Mouse (Mus musculus) right cerebral cortex, adult 18-20 months (tissue): Measurements from ENCODE around the gene Mapkapk2.

Source experiments
- DNase-seq: peaks from one replicate; pipeline ENCODE4 v3.0.0; 2022; ENCODE audit warnings: mixed read lengths

Mapkapk2 gene

GRCm38 (mm10) chr1:131110525-131111106 is 13.0 kb upstream of the Mapkapk2 start:
- no peak for DNase-seq

GRCm38 (mm10) chr1:131107575-131108308 is 10.1 kb upstream of the Mapkapk2 start:
- DNase-seq, result no peak

GRCm38 (mm10) chr1:131103776-131104424 is 6.3 kb upstream of the Mapkapk2 start:
- DNase-seq, result no peak

DNA sequence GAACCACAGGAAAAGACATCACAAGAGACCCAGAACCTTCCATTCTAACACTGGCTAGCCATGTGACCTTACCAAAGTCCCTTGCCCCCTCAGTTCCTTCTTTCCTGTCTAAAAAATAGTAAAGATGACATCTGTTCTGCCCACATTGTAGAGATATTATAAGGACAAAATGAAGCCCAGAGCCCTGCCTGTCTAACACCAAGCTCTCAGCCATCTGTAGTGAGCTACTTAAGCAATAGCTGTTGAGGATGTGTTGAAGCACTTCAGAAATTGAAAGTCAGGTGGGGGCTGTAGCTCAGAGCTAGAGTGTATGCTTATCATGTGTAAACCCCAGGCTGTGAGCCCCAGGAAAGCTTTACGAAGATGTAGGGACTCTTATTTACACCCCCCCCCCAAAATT is 3.2 kb upstream of the Mapkapk2 start:
- no peak for DNase-seq

GRCm38 (mm10) chr1:131096803-131097699 is 575 bp downstream of the Mapkapk2 start:
- peak; percentile 37 for DNase-seq

DNA sequence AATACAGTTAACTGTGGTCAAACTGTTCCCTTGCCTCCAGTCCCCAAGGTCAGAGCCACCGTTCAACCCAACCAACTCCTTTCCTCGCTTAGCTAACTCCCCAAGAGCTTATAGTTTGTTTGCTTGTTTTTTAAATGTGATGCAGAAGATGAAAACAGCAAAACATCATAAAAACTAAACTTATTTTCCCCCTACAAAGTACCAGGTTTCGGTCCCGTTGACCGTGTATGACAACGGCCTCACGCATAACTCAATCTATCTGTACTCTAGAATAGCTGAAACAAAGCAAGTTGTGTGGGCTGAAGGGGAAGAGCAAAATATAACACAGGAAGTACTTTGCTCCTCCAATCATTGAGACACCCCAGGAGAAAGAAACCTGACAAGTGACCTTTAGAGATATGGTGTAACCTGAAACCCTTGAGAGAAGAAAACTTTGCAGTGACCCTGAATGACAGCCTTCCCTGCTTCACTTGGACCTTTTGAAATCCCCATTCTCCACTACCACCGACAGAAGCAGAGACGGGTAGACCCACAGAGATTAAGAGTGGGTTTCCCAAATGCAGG is 1.4 kb downstream of the Mapkapk2 start:
- no peak for DNase-seq

DNA sequence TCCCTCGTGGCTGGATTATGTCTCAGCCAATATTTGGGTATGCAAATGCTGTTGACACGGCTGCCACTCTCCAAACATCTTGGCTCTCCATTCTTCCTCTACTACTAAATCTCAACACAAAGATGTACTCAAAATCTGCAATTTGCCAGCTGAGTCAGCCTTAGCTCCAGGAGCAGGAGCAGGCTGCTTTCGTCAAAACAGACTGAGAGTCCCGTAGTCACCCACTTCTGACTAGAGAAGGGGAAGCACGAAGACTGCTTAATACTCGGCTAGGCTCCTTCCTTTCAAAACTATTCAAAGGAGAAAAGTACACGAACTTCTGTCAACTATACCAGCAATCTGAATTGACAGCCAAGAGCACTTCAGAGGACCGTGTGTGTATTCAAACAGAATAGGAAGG is 2.1 kb downstream of the Mapkapk2 start:
- no peak for DNase-seq

DNA sequence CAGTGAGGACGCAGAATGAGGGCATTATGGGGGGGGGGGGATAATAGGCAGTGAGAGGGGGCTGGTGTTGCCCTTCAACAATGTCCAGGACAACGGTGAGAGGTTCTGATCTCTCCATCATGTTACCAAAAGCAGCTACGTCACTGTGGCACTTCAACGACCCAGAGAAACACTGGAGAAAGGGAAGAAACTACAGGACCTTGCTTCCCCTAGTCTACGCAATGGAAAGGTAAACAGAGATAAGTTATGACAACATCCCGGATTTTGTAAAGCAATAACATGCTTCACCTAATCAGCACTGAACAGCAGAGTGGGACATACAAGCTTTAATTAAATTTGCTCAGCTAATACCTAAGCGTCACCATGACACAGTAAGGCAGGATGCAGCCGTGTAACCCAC is 3.7 kb downstream of the Mapkapk2 start:
- no peak for DNase-seq

GRCm38 (mm10) chr1:131092846-131093245 is 4.8 kb downstream of the Mapkapk2 start:
- DNase-seq, result no peak

DNA sequence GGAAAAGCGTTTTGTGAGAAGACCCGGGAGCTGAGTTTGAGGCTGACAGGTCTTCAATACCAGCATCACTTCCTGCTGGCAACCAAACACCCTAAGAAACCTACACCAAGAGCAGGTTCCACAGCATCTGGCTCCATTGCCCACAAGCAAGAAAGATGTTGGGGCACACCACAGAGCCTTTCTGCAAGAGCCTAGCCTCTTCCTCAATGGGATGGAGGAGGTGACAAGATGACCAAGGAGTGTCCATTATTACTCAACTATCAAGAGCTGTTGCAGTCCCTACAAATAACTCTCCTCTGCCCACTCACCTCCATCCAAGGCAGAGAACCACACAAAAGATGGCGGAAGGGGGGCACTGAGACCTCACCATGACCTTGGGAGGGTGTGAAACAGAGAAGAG is 5.5 kb downstream of the Mapkapk2 start:
- no peak for DNase-seq

- no peak for DNase-seq
Measured at GRCm38 (mm10) chr1:131091481-131091880, 6.1 kb downstream of the Mapkapk2 start.

GRCm38 (mm10) chr1:131090877-131091276 is 6.7 kb downstream of the Mapkapk2 start:
- DNase-seq, result no peak

DNA sequence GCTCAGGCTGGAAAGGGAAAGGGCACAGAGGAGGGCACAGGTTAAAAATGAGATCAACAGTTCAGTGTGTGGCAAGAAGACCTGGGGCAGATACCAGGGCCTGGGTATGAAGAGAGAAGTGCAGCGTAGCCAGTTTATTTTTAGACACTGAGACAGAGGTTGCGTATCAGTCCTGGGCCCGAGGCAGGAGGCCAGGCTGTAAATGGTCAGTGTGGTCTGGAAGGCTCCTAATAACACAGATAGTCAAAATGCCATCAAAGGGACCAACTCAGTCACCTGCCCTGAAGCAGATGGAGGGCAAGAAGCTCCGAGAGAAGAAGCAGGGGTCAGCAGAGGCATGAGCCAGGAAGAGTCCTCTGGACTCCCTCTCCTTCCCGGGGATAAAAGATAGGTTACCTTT is 7.4 kb downstream of the Mapkapk2 start:
- DNase-seq, result no peak

DNA sequence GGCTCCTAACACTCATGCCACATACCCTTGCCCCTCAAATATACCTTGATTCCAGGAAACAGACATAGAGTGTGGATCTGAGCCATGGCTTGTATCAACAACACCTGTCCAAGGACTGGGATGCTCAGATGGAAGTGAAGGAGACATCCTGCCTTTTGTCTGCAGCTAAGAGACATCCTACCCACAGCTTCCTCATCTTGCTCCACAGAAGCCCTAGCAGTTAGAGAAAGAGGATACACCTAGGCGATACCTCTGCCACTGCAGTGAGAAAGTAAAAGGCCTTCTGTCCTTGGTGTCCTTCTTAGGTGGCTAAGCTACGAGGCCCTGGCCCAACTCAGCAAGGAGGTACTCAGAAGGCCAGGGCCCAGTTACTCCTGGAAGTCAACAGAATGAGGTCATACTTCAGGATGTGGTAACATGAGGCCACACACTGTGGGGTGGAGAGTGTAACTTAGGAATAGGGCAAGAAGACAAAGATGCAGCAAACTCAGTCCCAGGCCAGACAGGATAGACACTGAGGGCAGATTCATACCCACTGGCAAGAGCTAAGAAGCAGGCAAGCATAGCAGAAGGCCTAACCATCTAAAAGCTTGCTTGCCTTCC is 8.0 kb downstream of the Mapkapk2 start:
- DNase-seq, result no peak

GRCm38 (mm10) chr1:131088547-131088946 is 9.1 kb downstream of the Mapkapk2 start:
- no peak for DNase-seq

GRCm38 (mm10) chr1:131086907-131087306 is 10.7 kb downstream of the Mapkapk2 start:
- no peak for DNase-seq

GRCm38 (mm10) chr1:131085957-131086739 is 11.5 kb downstream of the Mapkapk2 start:
- no peak for DNase-seq

DNA sequence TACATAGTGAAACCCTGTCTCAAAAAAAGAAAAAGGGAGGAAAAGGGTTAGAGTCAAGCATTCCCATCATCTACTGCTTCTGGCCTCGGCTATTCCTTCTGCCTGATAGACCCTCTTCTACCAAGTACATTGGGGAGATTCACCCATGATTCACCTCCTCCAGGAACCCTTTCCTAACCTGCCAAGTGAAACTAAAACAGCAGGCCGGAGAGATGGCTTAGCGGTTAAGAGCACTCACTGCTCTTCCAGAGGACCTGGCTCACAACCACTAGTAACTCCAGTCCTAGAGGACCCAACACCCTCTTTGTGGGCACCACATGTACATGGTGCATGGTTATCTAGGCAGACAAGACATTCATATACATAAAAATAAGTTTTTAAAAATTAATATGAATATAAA is 12.4 kb downstream of the Mapkapk2 start:
- no peak for DNase-seq

- no peak for DNase-seq
Measured at GRCm38 (mm10) chr1:131084289-131084688, 13.3 kb downstream of the Mapkapk2 start.

GRCm38 (mm10) chr1:131083609-131084008 is 14.0 kb downstream of the Mapkapk2 start:
- DNase-seq, result no peak

DNA sequence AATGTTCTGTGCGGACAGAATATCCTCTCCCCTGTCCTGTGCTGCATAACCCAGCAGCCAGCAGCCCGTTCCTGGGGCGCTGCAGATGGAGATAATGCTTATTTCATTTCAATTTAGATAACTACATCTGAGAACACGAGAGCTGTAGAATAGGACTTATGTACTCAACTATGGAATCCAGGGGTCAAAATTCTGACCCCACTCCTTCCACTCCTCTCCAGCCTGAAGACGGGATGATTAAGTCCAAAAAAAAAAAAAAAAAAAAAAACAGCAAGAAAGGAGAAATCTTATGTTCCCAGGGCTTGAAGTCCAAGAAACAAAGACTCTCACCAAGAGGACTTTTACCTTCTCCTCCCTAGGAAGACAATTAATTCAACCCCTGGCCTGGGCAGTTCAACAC is 14.5 kb downstream of the Mapkapk2 start:
- no peak for DNase-seq

- DNase-seq, result no peak
Measured at GRCm38 (mm10) chr1:131080686-131081085, 16.9 kb downstream of the Mapkapk2 start.
